ENCODE assay signal across 18 mouse cellular contexts in genomic region chr11:98034061-98034460, GRCm38 (mm10). TPM values are rescaled to one million over a fixed set of nuclear protein-coding genes. Genes with fewer than 3 reads are reported as not detected.
"Had no signal": no experiment of that assay in that cellular context is flagged by ENCODE, and none has a peak within 500 bp of the region (broad histone marks: within the 10 kb centered on the region; RNA-seq: fewer than 3 reads in every experiment).

No protein-coding gene starts in this region.

- DNase-seq: kidney, adult 18-20 months; kidney, adult 9 months; kidney, postnatal 25 days; layer of hippocampus, adult 9-11 months; layer of hippocampus, postnatal 36 days; liver, embryonic 13.5 days; lung, adult 2 months; lung, postnatal 14 days; right cerebral cortex, adult 18-20 months; right cerebral cortex, postnatal 14 days; right cerebral cortex, postnatal 4 days; thymus, postnatal 36 days had no signal

- H3K4me2 ChIP-seq: liver, embryonic 13.5 days; midbrain, embryonic 13.5 days had no signal

- H3K4me3 ChIP-seq: layer of hippocampus, adult 2 months; left cerebral cortex, adult 2 months; liver, embryonic 13.5 days; midbrain, embryonic 13.5 days; neural tube, embryonic 12.5 days; neural tube, embryonic 15.5 days had no signal

RNA-seq across cellular contexts. Expression of gene Stac2, which starts 19.2 kb away (rescaled TPM):
- total RNA-seq: liver, adult 2 months had no signal
- polyA plus RNA-seq: liver, adult 2 months had no signal
